Mouse (Mus musculus): ENCODE measurements around the gene Atp11c. TPM values are rescaled to one million over a fixed set of nuclear protein-coding genes. Genes with fewer than 3 reads are reported as not detected.

Atp11c gene
- polyA plus RNA-seq, 1 experiment from 2014 or later: 4.5 TPM

- Histone ChIP-seq H3K4me1 (ENCODE audit: insufficient read depth, low read depth, low read length) (no peaks in the 10 kb centered on the region), H3K4me2 (replicated peaks; ENCODE audit: low read depth, low read length) (no peak overlapping the region), H3K9ac (replicated peaks; ENCODE audit: low read depth) (no peak overlapping the region), H3K9me3 (ENCODE audit: low read length) (no peaks in the 10 kb centered on the region), H3K27me3 (replicated peaks; ENCODE audit: insufficient read depth, low read length) (no peaks in the 10 kb centered on the region), H3K27ac (ENCODE audit: low read length) (no peak overlapping the region), H3K4me3 (ENCODE audit: low read depth, low read length) (no peak overlapping the region), H3K36me3 (ENCODE audit: insufficient read depth, low read length) (no peaks in the 10 kb centered on the region)
- DNase-seq (ENCODE audit: low spot score) (no peak), ATAC-seq (no peak)
- WGBS: 65% methylated on average over 1 of the region's 1 CpGs
- no peak for TF ChIP-seq CTCF (IDR thresholded peaks at IDR 0.05)
- no peak for TF ChIP-seq EP300 (IDR thresholded peaks at IDR 0.05)
These were observed 94.7 kb downstream of the Atp11c start for GRCm38 (mm10) chrX:60497750-60498149.

- no peak overlapping the region for H3K4me2 ChIP-seq (replicated peaks; ENCODE audit: low read depth, low read length)
- ATAC-seq (no peak), DNase-seq (ENCODE audit: low spot score) (no peak)
- H3K36me3 ChIP-seq (ENCODE audit: insufficient read depth, low read length): no peaks in the 10 kb centered on the region
- no peaks in the 10 kb centered on the region for H3K27me3 ChIP-seq (replicated peaks; ENCODE audit: insufficient read depth, low read length)
- H3K4me3 ChIP-seq (ENCODE audit: low read depth, low read length): no peak overlapping the region
- TF ChIP-seq EP300 (IDR thresholded peaks at IDR 0.05) (no peak), CTCF (IDR thresholded peaks at IDR 0.05) (no peak)
- no peaks in the 10 kb centered on the region for H3K9me3 ChIP-seq (ENCODE audit: low read length)
- no peaks in the 10 kb centered on the region for H3K4me1 ChIP-seq (ENCODE audit: insufficient read depth, low read depth, low read length)
- H3K27ac ChIP-seq (ENCODE audit: low read length): no peak overlapping the region
- H3K9ac ChIP-seq (replicated peaks; ENCODE audit: low read depth): no peak overlapping the region
These were observed 97.2 kb downstream of the Atp11c start for GRCm38 (mm10) chrX:60495308-60495707.

DNA sequence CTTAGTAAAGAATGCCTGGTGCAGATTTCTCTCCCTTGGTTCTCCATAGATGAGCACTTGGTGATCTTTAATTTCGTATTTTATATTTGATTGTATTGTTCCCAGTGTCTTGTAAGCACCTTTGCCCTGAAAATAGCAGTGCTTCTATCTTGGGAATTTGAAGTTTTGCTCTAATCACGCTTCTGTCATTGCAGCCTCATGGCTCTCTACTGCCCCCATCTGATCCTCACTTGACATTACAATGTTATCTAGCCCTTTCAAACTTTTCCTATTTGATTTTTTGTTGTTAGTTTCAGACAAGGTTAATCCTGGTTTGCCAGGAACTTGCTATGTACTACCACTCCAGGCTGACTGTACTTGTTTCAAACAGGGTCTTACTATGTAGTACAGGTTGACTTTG, 128.7 kb downstream of the Atp11c start:
- no peaks in the 10 kb centered on the region for H3K9me3 ChIP-seq (ENCODE audit: low read length)
- WGBS: 6% methylated on average over 2 of the region's 2 CpGs
- H3K36me3 ChIP-seq (ENCODE audit: insufficient read depth, low read length): no peaks in the 10 kb centered on the region
- no peak overlapping the region for H3K27ac ChIP-seq (ENCODE audit: low read length)
- TF ChIP-seq EP300 (IDR thresholded peaks at IDR 0.05) (no peak), CTCF (IDR thresholded peaks at IDR 0.05) (peak; percentile 67)
- H3K4me3 ChIP-seq (ENCODE audit: low read depth, low read length): no peak overlapping the region
- no peaks in the 10 kb centered on the region for H3K4me1 ChIP-seq (ENCODE audit: insufficient read depth, low read depth, low read length)
- H3K4me2 ChIP-seq (replicated peaks; ENCODE audit: low read depth, low read length): no peak overlapping the region
- DNase-seq (ENCODE audit: low spot score) (peak; percentile 4), ATAC-seq (no peak)
- H3K9ac ChIP-seq (replicated peaks; ENCODE audit: low read depth): no peak overlapping the region
- H3K27me3 ChIP-seq (replicated peaks; ENCODE audit: insufficient read depth, low read length): no peaks in the 10 kb centered on the region

GRCm38 (mm10) chrX:60414563-60415111, 177.9 kb downstream of the Atp11c start:
- no peak for DNase-seq (ENCODE audit: low spot score)
- Histone ChIP-seq H3K9me3 (ENCODE audit: low read length) (no peaks in the 10 kb centered on the region), H3K4me3 (ENCODE audit: low read depth, low read length) (no peak overlapping the region), H3K36me3 (ENCODE audit: insufficient read depth, low read length) (no peaks in the 10 kb centered on the region), H3K27ac (ENCODE audit: low read length) (no peak overlapping the region), H3K27me3 (replicated peaks; ENCODE audit: insufficient read depth, low read length) (no peaks in the 10 kb centered on the region), H3K4me2 (replicated peaks; ENCODE audit: low read depth, low read length) (no peak overlapping the region), H3K9ac (replicated peaks; ENCODE audit: low read depth) (no peak overlapping the region), H3K4me1 (ENCODE audit: insufficient read depth, low read depth, low read length) (no peaks in the 10 kb centered on the region)
- 54% methylated on average over 4 of the region's 4 CpGs for WGBS
- no peak for TF ChIP-seq CTCF (IDR thresholded peaks at IDR 0.05)
- ATAC-seq: no peak

GRCm38 (mm10) chrX:60405681-60406080, 186.8 kb downstream of the Atp11c start:
- ATAC-seq: no peak
- no peak overlapping the region for H3K4me3 ChIP-seq (ENCODE audit: low read depth, low read length)
- 72% methylated on average over 4 of the region's 4 CpGs for WGBS
- H3K9me3 ChIP-seq (ENCODE audit: low read length): no peaks in the 10 kb centered on the region
- H3K4me2 ChIP-seq (replicated peaks; ENCODE audit: low read depth, low read length): no peak overlapping the region
- H3K27ac ChIP-seq (ENCODE audit: low read length): no peak overlapping the region
- no peaks in the 10 kb centered on the region for H3K4me1 ChIP-seq (ENCODE audit: insufficient read depth, low read depth, low read length)
- no peaks in the 10 kb centered on the region for H3K27me3 ChIP-seq (replicated peaks; ENCODE audit: insufficient read depth, low read length)
- no peaks in the 10 kb centered on the region for H3K36me3 ChIP-seq (ENCODE audit: insufficient read depth, low read length)
- DNase-seq (ENCODE audit: low spot score): no peak
- H3K9ac ChIP-seq (replicated peaks; ENCODE audit: low read depth): no peak overlapping the region
- TF ChIP-seq CTCF (IDR thresholded peaks at IDR 0.05) (no peak), EP300 (IDR thresholded peaks at IDR 0.05) (no peak)

- Histone ChIP-seq H3K4me3 (ENCODE audit: low read depth, low read length) (peak overlapping the region; percentile 69), H3K4me2 (replicated peaks; ENCODE audit: low read depth, low read length) (peak overlapping the region; percentile 71; the same call in 1 of the 2 replicates), H3K36me3 (ENCODE audit: insufficient read depth, low read length) (no peaks in the 10 kb centered on the region), H3K27ac (ENCODE audit: low read length) (peak overlapping the region; percentile 95), H3K9me3 (ENCODE audit: low read length) (no peaks in the 10 kb centered on the region), H3K9ac (replicated peaks; ENCODE audit: low read depth) (peak overlapping the region; percentile 77), H3K27me3 (replicated peaks; ENCODE audit: insufficient read depth, low read length) (no peaks in the 10 kb centered on the region), H3K4me1 (ENCODE audit: insufficient read depth, low read depth, low read length) (no peaks in the 10 kb centered on the region)
- DNase-seq (ENCODE audit: low spot score): peak; percentile 95
- peak; percentile 70 for TF ChIP-seq CTCF (IDR thresholded peaks at IDR 0.05)
- TF ChIP-seq EP300 (IDR thresholded peaks at IDR 0.05): no peak
- 9% methylated on average over 13 of the region's 17 CpGs for WGBS
- peak; percentile 96 for ATAC-seq
These were observed 187.8 kb downstream of the Atp11c start for GRCm38 (mm10) chrX:60404668-60405044.

All from lung, postnatal 0 days (tissue).